Mouse (Mus musculus) kidney, adult 2 months (tissue): ENCODE measurements around the gene Zmym6.

ENCODE experiments used
- CTCF ChIP-seq: fragments of 200-500 bp; conservative IDR thresholded peaks from 2 replicates; pipeline ENCODE4 v1.5.1; 2011; ENCODE audit warnings: low read depth, mild to moderate bottlenecking, control low read depth, low read length, moderate library complexity, mixed read lengths; ENCODE audit not compliant: insufficient read depth, insufficient read length
- POLR2A ChIP-seq: fragments of 200-500 bp; IDR thresholded peaks from one replicate; pipeline ENCODE4 v1.6.1; 2011; ENCODE audit warnings: low read depth, low read length, control low read depth

- no peak for TF ChIP-seq POLR2A
- TF ChIP-seq CTCF: no peak
These were observed 46.2 kb downstream of the Zmym6 start, which contains the start of gene Tmem35b for GRCm38 (mm10) chr4:127123391-127123790.
